Mouse (Mus musculus): ENCODE results near the gene Gpx3.

DNA sequence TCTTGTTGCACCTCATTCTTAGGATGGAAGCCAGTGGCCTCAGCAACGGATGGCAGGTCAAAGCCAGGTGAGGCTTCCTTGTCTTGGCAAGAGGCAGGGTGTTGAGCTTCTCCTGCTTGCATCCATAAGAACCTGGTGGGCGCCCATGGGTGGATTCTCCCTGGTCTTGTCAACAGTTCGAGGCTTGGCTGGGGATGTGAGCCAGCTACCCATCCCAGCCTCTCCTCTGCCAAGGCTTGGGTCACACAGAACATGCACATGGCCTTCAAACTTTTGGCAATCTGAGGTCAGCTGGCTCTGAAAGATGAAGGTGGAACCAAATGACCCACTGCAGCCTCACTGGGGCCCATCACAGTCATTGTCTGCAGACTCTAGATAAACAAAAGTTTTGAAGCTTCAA lies 8.9 kb downstream of the Gpx3 start:
- TF ChIP-seq CTCF (IDR thresholded peaks at IDR 0.05; ENCODE audit: low read depth, low read length) (no peak), POLR2A (IDR thresholded peaks at IDR 0.05; ENCODE audit: extremely low read depth, insufficient read depth, low read length) (no peak)
